Mouse (Mus musculus): ENCODE data around the gene A830018L16Rik.

DNA sequence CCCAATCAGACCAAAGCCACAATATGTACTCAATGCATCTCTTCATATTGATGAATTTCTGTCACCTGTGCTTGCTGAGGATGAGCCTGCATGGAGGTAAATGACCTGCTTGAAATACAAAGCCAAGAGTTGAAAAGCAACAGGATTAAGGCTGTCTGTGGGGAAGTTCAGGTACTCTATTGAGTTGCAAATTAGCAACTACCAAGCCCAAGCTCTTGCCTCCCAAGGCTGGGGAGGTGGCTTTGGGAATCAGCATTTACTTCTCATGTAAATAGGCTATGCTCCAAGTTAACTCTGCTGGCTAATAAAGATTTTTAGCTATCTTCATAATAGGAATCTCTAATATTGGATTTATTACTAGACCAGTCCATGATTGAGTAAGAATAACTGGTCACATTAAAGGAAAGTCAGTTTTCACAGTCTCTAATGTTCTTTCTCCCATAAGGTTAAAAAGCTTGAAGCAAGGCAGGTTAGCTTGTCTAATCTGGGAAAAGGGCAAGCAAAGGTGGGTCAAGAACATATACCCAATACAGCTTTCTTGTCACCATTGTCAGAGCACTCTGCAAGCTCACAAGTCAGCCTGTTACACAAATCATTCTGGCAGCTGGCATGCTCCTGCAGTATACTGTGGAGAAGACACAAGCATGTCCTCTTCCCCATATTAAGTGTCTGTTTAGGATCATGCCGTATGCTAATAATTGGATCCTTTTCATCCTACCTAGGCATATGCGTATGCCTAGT, 17.7 kb upstream of the A830018L16Rik start:
- TF ChIP-seq POLR2A (IDR thresholded peaks at IDR 0.05; ENCODE audit: borderline replicate concordance, control insufficient read depth, low read depth, low read length): no peak
- TF ChIP-seq CTCF (IDR thresholded peaks at IDR 0.05; ENCODE audit: control insufficient read depth, insufficient read depth, low read length): no peak
